ENCODE assay signal across 8 mouse cellular contexts in genomic region chr19:7165509-7166199, GRCm38 (mm10). TPM values are rescaled to one million over a fixed set of nuclear protein-coding genes. Genes with fewer than 3 reads are reported as not detected.
DNase-seq lines count a peak whose midpoint lies in the region; ATAC-seq and TF ChIP-seq lines count a peak whose summit lies in the region.

No protein-coding gene starts in this region.

- WGBS in hindbrain, embryonic 12.5 days = 1% methylated on average over 48 of the region's 105 CpGs
- 1% methylated on average over 27 of the region's 105 CpGs for WGBS in liver, postnatal 0 days (ENCODE audit: insufficient replicate concordance)

- no peak for DNase-seq in cerebellum, adult 9-10 months
- DNase-seq in right cerebral cortex, adult 18-20 months = peak; percentile 46
- no peak for DNase-seq in right cerebral cortex, adult 2 months (ENCODE audit: low spot score in 2 of 2)
- DNase-seq in liver, postnatal 0 days = no peak
- peak; percentile 21 for DNase-seq in thymus, postnatal 25 days

- H3K27me3 ChIP-seq in hindbrain, embryonic 12.5 days = peaks cover 82% of the 10 kb centered on the region
- H3K27me3 ChIP-seq in liver, postnatal 0 days (ENCODE audit: insufficient read depth, low read length) = peaks cover 49% of the 10 kb centered on the region

- no peak overlapping the region for H3K27ac ChIP-seq in hindbrain, embryonic 12.5 days
- H3K27ac ChIP-seq in liver, postnatal 0 days (ENCODE audit: low read depth) = no peak overlapping the region

- H3K4me2 ChIP-seq in hindbrain, embryonic 12.5 days (replicated peaks) = peak overlapping the region; percentile 99
- H3K4me2 ChIP-seq in liver, postnatal 0 days (ENCODE audit: low read depth, low read length) = peak overlapping the region; percentile 79

- ATAC-seq in cerebellum, adult (ENCODE audit: insufficient number of reproducible peaks, low FRiP score, low TSS enrichment) = 0 out of 2 replicates have a peak, but pooled peaks have one; percentile 9
- peak; percentile 23 for ATAC-seq in hindbrain, embryonic 12.5 days (ENCODE audit: low FRiP score)
- ATAC-seq in liver, postnatal 0 days = 0 out of 2 replicates have a peak, but pooled peaks have one; percentile 13
- ATAC-seq in frontal cortex, adult (ENCODE audit: low TSS enrichment) = no peak

- H3K4me1 ChIP-seq in hindbrain, embryonic 12.5 days = peaks cover 42% of the 10 kb centered on the region
- H3K4me1 ChIP-seq in liver, postnatal 0 days (ENCODE audit: insufficient read depth) = peaks cover 9% of the 10 kb centered on the region; the same call in 1 of the 2 replicates

- TF ChIP-seq EP300 in liver, postnatal 0 days (IDR thresholded peaks at IDR 0.05; ENCODE audit: low read depth) = no peak

- no peaks in the 10 kb centered on the region for H3K36me3 ChIP-seq in hindbrain, embryonic 12.5 days
- H3K36me3 ChIP-seq in liver, postnatal 0 days (replicated peaks; ENCODE audit: insufficient read depth, low read length) = no peaks in the 10 kb centered on the region

- TF ChIP-seq CTCF in liver, postnatal 0 days (IDR thresholded peaks at IDR 0.05; ENCODE audit: low read depth) = no peak

- H3K9ac ChIP-seq in hindbrain, embryonic 12.5 days = peak overlapping the region; percentile 83
- no peak overlapping the region; the same call in none of the 2 replicates for H3K9ac ChIP-seq in liver, postnatal 0 days (replicated peaks)

- peak overlapping the region; percentile 69 for H3K4me3 ChIP-seq in hindbrain, embryonic 12.5 days
- peak overlapping the region; percentile 53 for H3K4me3 ChIP-seq in liver, postnatal 0 days (ENCODE audit: low read depth, low read length)

- H3K9me3 ChIP-seq in hindbrain, embryonic 12.5 days (replicated peaks) = no peaks in the 10 kb centered on the region
- no peaks in the 10 kb centered on the region for H3K9me3 ChIP-seq in liver, postnatal 0 days (ENCODE audit: low read length)

RNA-seq across cellular contexts. Expression of gene Otub1, which starts 40.5 kb away (rescaled TPM):
- 217 and 218 TPM in 2 replicates for polyA plus RNA-seq in hindbrain, embryonic 12.5 days (2016; fragmentation: Nextera tagmentation; extraction: Ambion mirVana)
- 55.0 and 57.9 TPM in 2 replicates for polyA plus RNA-seq in liver, postnatal 0 days (2015; fragmentation: Nextera tagmentation; extraction: Ambion mirVana)

RNA-seq across cellular contexts. Expression of gene Cox8a, which starts 51.8 kb away (rescaled TPM):
- 715 and 817 TPM in 2 replicates for polyA plus RNA-seq in hindbrain, embryonic 12.5 days (2016; fragmentation: Nextera tagmentation; extraction: Ambion mirVana)
- 1,162 and 1,195 TPM in 2 replicates for polyA plus RNA-seq in liver, postnatal 0 days (2015; fragmentation: Nextera tagmentation; extraction: Ambion mirVana)

Comparison
In these comparisons a context has a peak if more than half of its experiments do, and no peak if none do; other contexts are left out.
1. DNase-seq: peak in right cerebral cortex, adult 18-20 months (single experiment) and thymus, postnatal 25 days (single experiment); none in cerebellum, adult 9-10 months (single experiment), right cerebral cortex, adult 2 months (0 of 2) and liver, postnatal 0 days (single experiment).